Mouse (Mus musculus): ENCODE results near the gene Espl1. TPM values are rescaled to one million over a fixed set of nuclear protein-coding genes. Genes with fewer than 3 reads are reported as not detected.

Gene Espl1
- polyA plus RNA-seq, 2 experiments, result 27.2 to 40.0 TPM

DNA sequence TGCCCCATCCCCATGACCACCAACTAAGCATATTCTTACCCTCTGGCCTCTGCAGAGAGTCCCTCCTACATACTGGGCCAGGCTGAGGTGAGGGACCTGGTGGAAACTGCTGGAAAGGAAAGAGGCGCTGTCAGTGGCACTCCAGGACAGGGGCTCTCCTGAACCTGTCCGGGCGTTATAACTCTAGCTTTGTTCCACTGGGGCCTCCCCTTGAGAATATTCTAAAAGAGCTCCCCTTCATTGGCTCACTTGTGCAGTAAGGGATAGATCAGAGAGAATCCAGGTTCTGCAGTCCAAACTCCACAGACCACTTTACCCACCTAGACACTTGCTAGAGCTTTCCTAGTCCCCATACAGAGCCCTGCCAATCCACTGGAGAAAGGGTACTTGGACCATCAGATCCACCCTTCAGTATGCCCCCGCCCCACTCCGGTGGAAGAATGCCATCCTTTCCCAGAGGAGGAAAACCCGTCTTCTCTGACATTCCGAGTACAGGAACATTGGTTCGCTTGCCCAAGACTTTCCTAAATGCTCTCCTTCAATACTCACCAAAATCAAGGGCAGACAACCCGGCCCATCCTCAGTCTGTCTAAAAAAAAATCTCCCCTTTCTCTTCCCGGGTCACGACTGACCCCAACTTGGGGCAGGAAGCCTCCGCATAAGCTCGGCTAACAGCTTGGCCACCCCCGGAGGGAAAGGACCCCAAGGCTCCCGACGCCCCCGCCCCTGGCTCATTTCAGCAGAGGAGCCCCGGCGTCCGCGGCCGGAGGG is 39.5 kb upstream of the Espl1 start:
- Histone ChIP-seq H3K4me2 (replicated peaks; ENCODE audit: low read depth, low read length, severe bottlenecking) (peak overlapping the region; percentile 75), H3K4me3 (replicated peaks; ENCODE audit: low read length) (peak overlapping the region; percentile 80), H3K36me3 (ENCODE audit: control insufficient read depth, insufficient read depth, low read length) (peaks cover 20% of the 10 kb centered on the region), H3K27me3 (ENCODE audit: control insufficient read depth, insufficient read depth, low read length) (no peaks in the 10 kb centered on the region), H3K9ac (ENCODE audit: low read depth, low read length, severe bottlenecking) (peak overlapping the region; percentile 91), H3K4me1 (ENCODE audit: control insufficient read depth, insufficient read depth, low read length) (peaks cover 54% of the 10 kb centered on the region), H3K27ac (replicated peaks; ENCODE audit: low read depth, low read length) (peak overlapping the region; percentile 97), H3K9me3 (ENCODE audit: control insufficient read depth, low read length) (no peaks in the 10 kb centered on the region)
- WGBS, result 5% methylated on average over 22 of the region's 22 CpGs
- TF ChIP-seq POLR2A (IDR thresholded peaks at IDR 0.05; ENCODE audit: borderline replicate concordance, extremely low read depth, insufficient read depth, insufficient read length), result no peak
- DNase-seq (ENCODE audit: low spot score), result no peak
- no peak for ATAC-seq (ENCODE audit: low FRiP score, low read depth)

DNA sequence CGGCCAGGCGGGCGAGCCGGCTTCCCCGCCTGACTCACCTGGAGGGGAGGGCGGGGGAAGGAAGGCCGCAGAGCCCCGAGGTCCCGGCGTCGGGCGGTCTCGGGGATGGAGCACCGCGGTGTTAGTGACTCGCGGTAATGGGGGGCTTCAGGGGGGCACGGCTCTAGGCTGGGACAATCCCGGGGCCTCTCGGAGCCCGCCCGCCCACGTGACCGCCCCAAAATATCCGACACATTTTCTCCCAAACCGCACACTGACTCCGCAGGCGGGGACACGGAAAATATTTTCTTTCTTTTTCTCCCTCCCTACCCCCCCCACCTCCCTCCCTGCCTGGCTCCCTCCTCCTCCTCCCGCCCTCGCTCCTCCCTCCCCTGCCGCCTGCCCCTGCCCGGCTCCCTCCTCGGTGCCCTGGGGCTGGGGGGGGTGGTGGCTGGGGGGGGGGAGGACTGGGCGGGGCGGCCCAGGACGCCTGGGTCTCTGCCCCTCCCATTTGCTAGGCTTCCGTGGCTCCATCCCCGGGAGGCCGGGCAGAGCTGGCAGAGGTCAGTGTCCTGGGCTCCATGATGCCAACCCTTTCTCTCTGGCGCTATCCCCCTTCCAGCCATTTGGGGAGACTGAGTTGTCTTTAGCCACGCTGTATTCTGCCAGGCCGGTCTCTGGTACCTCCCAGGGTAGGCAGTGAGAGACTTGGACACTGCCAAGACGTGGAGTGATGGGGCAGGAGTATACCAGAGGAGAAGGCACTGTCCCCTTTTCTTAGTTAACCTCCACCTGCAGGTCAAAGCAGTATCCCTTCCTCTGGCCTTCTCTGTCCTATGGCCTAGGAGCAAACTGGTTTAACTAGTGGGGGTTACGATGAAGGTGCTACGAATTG is 38.6 kb upstream of the Espl1 start, which contains the start of gene Rarg:
Gene Rarg (minus strand): TSS at position 316 of the 874 bp plus-strand sequence.
- Histone ChIP-seq H3K4me3 (replicated peaks; ENCODE audit: low read length) (peak within 1 kb of the TSS; percentile 80), H3K4me1 (ENCODE audit: control insufficient read depth, insufficient read depth, low read length) (peaks cover 53% of the 10 kb centered on the region), H3K9me3 (ENCODE audit: control insufficient read depth, low read length) (no peaks in the 10 kb centered on the region), H3K27ac (replicated peaks; ENCODE audit: low read depth, low read length) (peak within 1 kb of the TSS; percentile 97), H3K36me3 (ENCODE audit: control insufficient read depth, insufficient read depth, low read length) (peaks cover 11% of the 10 kb centered on the region), H3K4me2 (replicated peaks; ENCODE audit: low read depth, low read length, severe bottlenecking) (peak within 1 kb of the TSS; percentile 75), H3K27me3 (ENCODE audit: control insufficient read depth, insufficient read depth, low read length) (no peaks in the 10 kb centered on the region), H3K9ac (ENCODE audit: low read depth, low read length, severe bottlenecking) (peak within 1 kb of the TSS; percentile 91)
- peak; percentile 60 for ATAC-seq (ENCODE audit: low FRiP score, low read depth)
- peak; percentile 79 for DNase-seq (ENCODE audit: low spot score)
- TF ChIP-seq POLR2A (IDR thresholded peaks at IDR 0.05; ENCODE audit: borderline replicate concordance, extremely low read depth, insufficient read depth, insufficient read length), result no peak
- under 1% methylated on average over 23 of the region's 46 CpGs for WGBS

GRCm38 (mm10) chr15:102258076-102258470 is 38.0 kb upstream of the Espl1 start:
- ATAC-seq (ENCODE audit: low FRiP score, low read depth) (peak; percentile 51), DNase-seq (ENCODE audit: low spot score) (peak; percentile 90)
- H3K36me3 ChIP-seq (ENCODE audit: control insufficient read depth, insufficient read depth, low read length), result peaks cover 5% of the 10 kb centered on the region; the same call in 1 of the 2 replicates
- no peaks in the 10 kb centered on the region for H3K9me3 ChIP-seq (ENCODE audit: control insufficient read depth, low read length)
- H3K27me3 ChIP-seq (ENCODE audit: control insufficient read depth, insufficient read depth, low read length), result no peaks in the 10 kb centered on the region
- H3K27ac ChIP-seq (replicated peaks; ENCODE audit: low read depth, low read length), result peak overlapping the region; percentile 97
- peak; percentile 72; the same call in 1 of the 2 replicates for TF ChIP-seq POLR2A (IDR thresholded peaks at IDR 0.05; ENCODE audit: borderline replicate concordance, extremely low read depth, insufficient read depth, insufficient read length)
- peak overlapping the region; percentile 91 for H3K9ac ChIP-seq (ENCODE audit: low read depth, low read length, severe bottlenecking)
- peak overlapping the region; percentile 75 for H3K4me2 ChIP-seq (replicated peaks; ENCODE audit: low read depth, low read length, severe bottlenecking)
- H3K4me1 ChIP-seq (ENCODE audit: control insufficient read depth, insufficient read depth, low read length), result peaks cover 51% of the 10 kb centered on the region
- 4% methylated on average over 12 of the region's 12 CpGs for WGBS
- peak overlapping the region; percentile 80 for H3K4me3 ChIP-seq (replicated peaks; ENCODE audit: low read length)

DNA sequence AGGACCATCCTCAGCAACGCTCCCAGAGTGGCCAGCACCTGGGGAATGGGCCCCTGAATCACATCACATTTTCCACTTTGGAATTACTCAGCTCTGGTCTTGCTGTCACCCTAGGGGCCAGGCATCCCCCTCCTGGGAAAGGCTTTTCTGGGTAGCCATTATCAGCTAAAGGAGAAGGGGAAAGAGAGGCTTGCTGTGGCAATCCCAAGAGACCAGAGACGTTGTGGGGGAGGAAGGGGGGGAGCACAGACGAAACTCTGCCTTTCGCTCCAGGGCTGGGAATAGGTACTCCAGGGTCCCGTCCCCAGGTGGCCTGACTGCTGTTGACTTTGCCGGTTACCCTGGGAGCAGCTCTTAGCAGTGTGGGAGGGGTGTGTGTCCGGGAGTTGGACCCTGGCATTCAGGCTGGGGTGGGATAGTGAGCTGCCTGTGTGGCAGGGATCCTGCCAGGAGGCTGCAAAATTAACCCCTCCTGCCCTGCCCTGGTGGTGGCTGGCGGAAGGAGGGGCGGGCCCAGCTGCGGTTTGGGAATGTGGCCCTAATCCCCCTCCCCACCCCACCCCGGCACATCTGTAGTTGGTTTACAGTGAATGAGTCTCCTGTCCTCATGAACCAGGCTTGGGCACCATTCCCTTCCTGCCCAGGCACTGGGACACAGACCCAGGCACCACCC is 37.3 kb upstream of the Espl1 start:
- 0 out of 2 replicates have a peak overlapping the region, but pooled peaks have one; percentile 91 for H3K9ac ChIP-seq (ENCODE audit: low read depth, low read length, severe bottlenecking)
- peak overlapping the region; percentile 97 for H3K27ac ChIP-seq (replicated peaks; ENCODE audit: low read depth, low read length)
- DNase-seq (ENCODE audit: low spot score) (peak; percentile 60), ATAC-seq (ENCODE audit: low FRiP score, low read depth) (peak; percentile 10)
- H3K4me2 ChIP-seq (replicated peaks; ENCODE audit: low read depth, low read length, severe bottlenecking), result peak overlapping the region; percentile 75
- no peak for TF ChIP-seq POLR2A (IDR thresholded peaks at IDR 0.05; ENCODE audit: borderline replicate concordance, extremely low read depth, insufficient read depth, insufficient read length)
- WGBS, result 0% methylated on average over 10 of the region's 11 CpGs
- peaks cover 51% of the 10 kb centered on the region for H3K4me1 ChIP-seq (ENCODE audit: control insufficient read depth, insufficient read depth, low read length)
- H3K4me3 ChIP-seq (replicated peaks; ENCODE audit: low read length), result peak overlapping the region; percentile 80
- H3K27me3 ChIP-seq (ENCODE audit: control insufficient read depth, insufficient read depth, low read length), result no peaks in the 10 kb centered on the region
- 0 out of 2 replicates have a peak, but pooled peaks cover 5% of the 10 kb centered on the region for H3K36me3 ChIP-seq (ENCODE audit: control insufficient read depth, insufficient read depth, low read length)
- H3K9me3 ChIP-seq (ENCODE audit: control insufficient read depth, low read length), result no peaks in the 10 kb centered on the region

Measured in limb, embryonic 14.5 days (tissue).